Mouse (Mus musculus): ENCODE measurements around the gene Tada3. TPM values are rescaled to one million over a fixed set of nuclear protein-coding genes. Genes with fewer than 3 reads are reported as not detected.

The Tada3 gene
- polyA plus RNA-seq, 1 experiment from 2014 or later, result 19.7 TPM

GRCm38 (mm10) chr6:113380480-113380879 lies 2.8 kb upstream of the Tada3 start:
- ATAC-seq, result no peak
- H3K36me3 ChIP-seq (ENCODE audit: control insufficient read depth, insufficient read depth), result peaks cover 56% of the 10 kb centered on the region
- TF ChIP-seq CTCF (IDR thresholded peaks at IDR 0.05; ENCODE audit: low read depth), result peak; percentile 46
- H3K4me3 ChIP-seq (ENCODE audit: low read depth, low read length), result no peak overlapping the region
- H3K9me3 ChIP-seq (ENCODE audit: control insufficient read depth), result no peaks in the 10 kb centered on the region
- H3K4me2 ChIP-seq (replicated peaks; ENCODE audit: low read depth), result no peak overlapping the region
- no peak overlapping the region for H3K9ac ChIP-seq (ENCODE audit: low read depth, low read length)
- WGBS, result 80% methylated on average over 11 of the region's 11 CpGs
- H3K27ac ChIP-seq (ENCODE audit: low read depth, low read length), result no peak overlapping the region; the same call in 1 of the 2 replicates
- no peaks in the 10 kb centered on the region for H3K27me3 ChIP-seq (replicated peaks; ENCODE audit: control insufficient read depth, insufficient read depth, low read length)
- 0 out of 2 replicates have a peak, but pooled peaks cover 3% of the 10 kb centered on the region for H3K4me1 ChIP-seq (replicated peaks; ENCODE audit: control insufficient read depth, insufficient read depth, low read length)

- Histone ChIP-seq H3K4me1 (replicated peaks; ENCODE audit: control insufficient read depth, insufficient read depth, low read length) (no peaks in the 10 kb centered on the region), H3K9ac (ENCODE audit: low read depth, low read length) (no peak overlapping the region), H3K36me3 (ENCODE audit: control insufficient read depth, insufficient read depth) (peaks cover 55% of the 10 kb centered on the region), H3K27me3 (replicated peaks; ENCODE audit: control insufficient read depth, insufficient read depth, low read length) (no peaks in the 10 kb centered on the region), H3K4me2 (replicated peaks; ENCODE audit: low read depth) (peak overlapping the region; percentile 84), H3K9me3 (ENCODE audit: control insufficient read depth) (no peaks in the 10 kb centered on the region), H3K4me3 (ENCODE audit: low read depth, low read length) (peak overlapping the region; percentile 99), H3K27ac (ENCODE audit: low read depth, low read length) (no peak overlapping the region)
- 50% methylated on average over 6 of the region's 6 CpGs for WGBS
- TF ChIP-seq CTCF (IDR thresholded peaks at IDR 0.05; ENCODE audit: low read depth), result no peak
- ATAC-seq, result no peak
Observed at GRCm38 (mm10) chr6:113379246-113379645, 1.6 kb upstream of the Tada3 start.

GRCm38 (mm10) chr6:113377172-113377495 lies 549 bp downstream of the Tada3 start:
- H3K9me3 ChIP-seq (ENCODE audit: control insufficient read depth), result no peaks in the 10 kb centered on the region
- ATAC-seq, result no peak
- peak overlapping the region; percentile 99 for H3K4me3 ChIP-seq (ENCODE audit: low read depth, low read length)
- H3K27me3 ChIP-seq (replicated peaks; ENCODE audit: control insufficient read depth, insufficient read depth, low read length), result no peaks in the 10 kb centered on the region
- WGBS, result 5% methylated on average over 7 of the region's 7 CpGs
- no peak; the same call in 1 of the 2 replicates for TF ChIP-seq CTCF (IDR thresholded peaks at IDR 0.05; ENCODE audit: low read depth)
- peaks cover 55% of the 10 kb centered on the region for H3K36me3 ChIP-seq (ENCODE audit: control insufficient read depth, insufficient read depth)
- H3K4me2 ChIP-seq (replicated peaks; ENCODE audit: low read depth), result peak overlapping the region; percentile 84
- no peaks in the 10 kb centered on the region for H3K4me1 ChIP-seq (replicated peaks; ENCODE audit: control insufficient read depth, insufficient read depth, low read length)
- H3K27ac ChIP-seq (ENCODE audit: low read depth, low read length), result peak overlapping the region; percentile 90
- H3K9ac ChIP-seq (ENCODE audit: low read depth, low read length), result peak overlapping the region; percentile 93

- Histone ChIP-seq H3K9me3 (ENCODE audit: control insufficient read depth) (no peaks in the 10 kb centered on the region), H3K36me3 (ENCODE audit: control insufficient read depth, insufficient read depth) (peaks cover 62% of the 10 kb centered on the region), H3K9ac (ENCODE audit: low read depth, low read length) (no peak overlapping the region), H3K27ac (ENCODE audit: low read depth, low read length) (no peak overlapping the region), H3K4me3 (ENCODE audit: low read depth, low read length) (no peak overlapping the region), H3K4me1 (replicated peaks; ENCODE audit: control insufficient read depth, insufficient read depth, low read length) (no peaks in the 10 kb centered on the region), H3K4me2 (replicated peaks; ENCODE audit: low read depth) (no peak overlapping the region), H3K27me3 (replicated peaks; ENCODE audit: control insufficient read depth, insufficient read depth, low read length) (no peaks in the 10 kb centered on the region)
- no peak for ATAC-seq
- no peak for TF ChIP-seq CTCF (IDR thresholded peaks at IDR 0.05; ENCODE audit: low read depth)
- WGBS, result 87% methylated on average over 4 of the region's 4 CpGs
Observed at GRCm38 (mm10) chr6:113373491-113373890, 4.2 kb downstream of the Tada3 start.

- 51% methylated on average over 20 of the region's 20 CpGs for WGBS
- H3K4me1 ChIP-seq (replicated peaks; ENCODE audit: control insufficient read depth, insufficient read depth, low read length), result no peaks in the 10 kb centered on the region
- no peaks in the 10 kb centered on the region for H3K27me3 ChIP-seq (replicated peaks; ENCODE audit: control insufficient read depth, insufficient read depth, low read length)
- peaks cover 67% of the 10 kb centered on the region for H3K36me3 ChIP-seq (ENCODE audit: control insufficient read depth, insufficient read depth)
- H3K9ac ChIP-seq (ENCODE audit: low read depth, low read length), result no peak overlapping the region
- no peak overlapping the region for H3K4me3 ChIP-seq (ENCODE audit: low read depth, low read length)
- H3K27ac ChIP-seq (ENCODE audit: low read depth, low read length), result peak overlapping the region; percentile 55; the same call in 1 of the 2 replicates
- TF ChIP-seq CTCF (IDR thresholded peaks at IDR 0.05; ENCODE audit: low read depth), result no peak
- H3K9me3 ChIP-seq (ENCODE audit: control insufficient read depth), result no peaks in the 10 kb centered on the region
- ATAC-seq, result peak; percentile 70
- peak overlapping the region; percentile 25 for H3K4me2 ChIP-seq (replicated peaks; ENCODE audit: low read depth)
Observed at GRCm38 (mm10) chr6:113370194-113370929, 7.3 kb downstream of the Tada3 start.

GRCm38 (mm10) chr6:113368577-113368976 lies 9.1 kb downstream of the Tada3 start:
- Histone ChIP-seq H3K36me3 (ENCODE audit: control insufficient read depth, insufficient read depth) (peaks cover 52% of the 10 kb centered on the region), H3K4me2 (replicated peaks; ENCODE audit: low read depth) (no peak overlapping the region), H3K27ac (ENCODE audit: low read depth, low read length) (no peak overlapping the region), H3K4me1 (replicated peaks; ENCODE audit: control insufficient read depth, insufficient read depth, low read length) (no peaks in the 10 kb centered on the region), H3K4me3 (ENCODE audit: low read depth, low read length) (no peak overlapping the region), H3K27me3 (replicated peaks; ENCODE audit: control insufficient read depth, insufficient read depth, low read length) (no peaks in the 10 kb centered on the region), H3K9ac (ENCODE audit: low read depth, low read length) (no peak overlapping the region), H3K9me3 (ENCODE audit: control insufficient read depth) (no peaks in the 10 kb centered on the region)
- ATAC-seq, result no peak
- TF ChIP-seq CTCF (IDR thresholded peaks at IDR 0.05; ENCODE audit: low read depth), result no peak
- 91% methylated on average over 5 of the region's 5 CpGs for WGBS

All from intestine, postnatal 0 days (tissue).